Mouse (Mus musculus) spleen, adult 2 months (tissue): ENCODE measurements around the gene Cebpzos. TPM values are rescaled to one million over a fixed set of nuclear protein-coding genes. Genes with fewer than 3 reads are reported as not detected.

Experiments used
- DNase-seq, 2 experiments: peaks; one replicate each; pipeline versions ENCODE4 v3.0.0 to v3.0.0-alpha.2; 2012 to 2021; ENCODE audit warnings: low spot score in 2 of 2, low read depth in 1 of 2
- H3K27ac ChIP-seq: fragments of 200-500 bp; 2 replicates; pipeline ENCODE4 v1.5.1; 2012; ENCODE audit warnings: low read length, inconsistent platforms; ENCODE audit not compliant: insufficient read depth
- H3K27me3 ChIP-seq: fragments of 200-500 bp; 2 replicates; pipeline ENCODE4 v1.6.1; 2012; ENCODE audit warnings: mild to moderate bottlenecking, moderate library complexity, low read length, inconsistent platforms; ENCODE audit not compliant: control insufficient read depth, insufficient read depth
- H3K36me3 ChIP-seq: fragments of 200-500 bp; 2 replicates; pipeline ENCODE4 v1.6.1; 2012; ENCODE audit warnings: mild to moderate bottlenecking, low read length, inconsistent platforms; ENCODE audit not compliant: control insufficient read depth, insufficient read depth
- H3K4me1 ChIP-seq: fragments of 200-500 bp; 2 replicates; pipeline ENCODE4 v1.6.1; 2011; ENCODE audit warnings: inconsistent platforms; ENCODE audit not compliant: control insufficient read depth, insufficient read depth, insufficient read length
- H3K4me3 ChIP-seq: fragments of 200-500 bp; 2 replicates; pipeline ENCODE4 v1.5.1; 2011; ENCODE audit warnings: mild to moderate bottlenecking, inconsistent platforms; ENCODE audit not compliant: insufficient read depth, insufficient read length; ENCODE audit errors: extremely low read depth
- CTCF ChIP-seq: fragments of 200-500 bp; IDR thresholded peaks from 2 replicates; pipeline ENCODE4 v1.5.1; 2011; ENCODE audit warnings: mild to moderate bottlenecking, inconsistent platforms; ENCODE audit not compliant: insufficient read depth, insufficient read length, insufficient replicate concordance; ENCODE audit errors: extremely low read depth
- POLR2A ChIP-seq: fragments of 200-500 bp; IDR thresholded peaks from 2 replicates; pipeline ENCODE4 v1.6.1; 2011; ENCODE audit warnings: low read depth, low read length, inconsistent platforms
- WGBS: fragments of 180-500 bp; shearing (Covaris S2); methylation state at CpG from one replicate; pipeline ENCODE4 v1.1.7; 2018; 5-methylcytosine and 5-hydroxymethylcytosine counted together
- polyA plus RNA-seq: library from polyadenylated mRNA; depleted of rRNA; stranded (reverse); fragments of >200 nt; gene quantifications from 2 replicates; pipeline ENCODE4 v1.2.3, GENCODE M21; 2012

The Cebpzos gene
- polyA plus RNA-seq, 1 experiment: 2.4 TPM

- Histone ChIP-seq H3K36me3 (no peaks in the 10 kb centered on the region), H3K27ac (no peak overlapping the region), H3K27me3 (no peaks in the 10 kb centered on the region), H3K4me3 (no peak overlapping the region), H3K4me1 (no peaks in the 10 kb centered on the region)
- DNase-seq: no peak
- 88% methylated on average over 4 of the region's 4 CpGs for WGBS
- no peak for TF ChIP-seq POLR2A
- no peak for TF ChIP-seq CTCF
Measured at GRCm38 (mm10) chr17:78888554-78888953, 27.7 kb upstream of the Cebpzos start.

DNA sequence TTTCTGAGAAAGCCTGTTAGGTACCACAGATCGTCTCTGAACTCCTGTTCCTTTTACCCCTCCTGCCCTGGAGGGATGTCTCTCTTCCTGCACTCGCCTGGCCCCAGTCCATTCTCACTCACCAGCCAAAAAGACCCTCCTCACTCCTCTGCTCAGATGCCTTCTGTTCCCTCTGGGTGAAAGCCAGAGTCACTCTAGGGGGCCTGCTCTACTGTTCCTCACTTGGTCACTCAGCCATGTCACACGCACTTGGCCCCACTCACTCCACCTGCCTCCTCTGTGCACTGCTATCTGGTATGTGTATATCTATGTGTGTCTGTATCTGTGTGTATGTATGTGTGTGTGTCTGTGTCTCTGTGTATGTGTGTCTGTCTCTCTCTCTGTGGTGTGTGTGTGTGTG, 27.1 kb upstream of the Cebpzos start:
- no peak for DNase-seq
- TF ChIP-seq CTCF: no peak
- TF ChIP-seq POLR2A: no peak
- no peaks in the 10 kb centered on the region for H3K4me1 ChIP-seq
- WGBS: 59% methylated on average over 3 of the region's 3 CpGs
- H3K27me3 ChIP-seq: no peaks in the 10 kb centered on the region
- no peak overlapping the region for H3K4me3 ChIP-seq
- no peak overlapping the region for H3K27ac ChIP-seq
- no peaks in the 10 kb centered on the region for H3K36me3 ChIP-seq

GRCm38 (mm10) chr17:78891020-78891419, 25.3 kb upstream of the Cebpzos start:
- 75% methylated on average over 9 of the region's 9 CpGs for WGBS
- no peak for DNase-seq
- TF ChIP-seq CTCF: no peak
- no peak for TF ChIP-seq POLR2A
- H3K4me1 ChIP-seq: no peaks in the 10 kb centered on the region
- no peaks in the 10 kb centered on the region for H3K36me3 ChIP-seq
- no peak overlapping the region for H3K4me3 ChIP-seq
- H3K27me3 ChIP-seq: no peaks in the 10 kb centered on the region
- H3K27ac ChIP-seq: no peak overlapping the region

DNA sequence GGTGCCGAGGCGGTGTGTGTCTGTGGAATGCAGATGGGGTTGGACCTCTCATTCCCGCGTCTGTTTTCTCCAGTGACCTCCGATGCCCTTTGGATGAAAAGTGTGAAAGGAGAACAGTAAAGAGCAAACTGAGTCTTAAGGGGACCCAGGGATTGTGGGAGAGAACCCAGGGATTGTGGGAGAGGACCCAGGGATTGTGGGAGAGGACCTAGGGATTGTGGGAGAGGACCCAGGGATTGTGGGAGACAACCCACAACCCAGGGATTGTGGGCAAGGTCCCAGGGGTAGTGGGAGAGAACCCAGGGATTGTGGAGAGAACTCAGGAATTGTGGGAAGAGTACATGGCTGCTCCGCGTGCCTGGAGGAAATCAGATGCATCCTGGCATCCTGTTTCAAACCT, 21.3 kb upstream of the Cebpzos start:
- no peak overlapping the region for H3K27ac ChIP-seq
- 72% methylated on average over 7 of the region's 7 CpGs for WGBS
- H3K36me3 ChIP-seq: no peaks in the 10 kb centered on the region
- no peak overlapping the region for H3K4me3 ChIP-seq
- H3K27me3 ChIP-seq: no peaks in the 10 kb centered on the region
- no peak for DNase-seq
- H3K4me1 ChIP-seq: no peaks in the 10 kb centered on the region
- no peak for TF ChIP-seq CTCF
- TF ChIP-seq POLR2A: no peak

GRCm38 (mm10) chr17:78895394-78895793, 20.9 kb upstream of the Cebpzos start:
- DNase-seq: no peak
- Histone ChIP-seq H3K4me3 (no peak overlapping the region), H3K27ac (no peak overlapping the region), H3K4me1 (no peaks in the 10 kb centered on the region), H3K36me3 (no peaks in the 10 kb centered on the region), H3K27me3 (no peaks in the 10 kb centered on the region)
- 2% methylated on average over 8 of the region's 8 CpGs for WGBS
- TF ChIP-seq POLR2A (no peak), CTCF (peak; percentile 36; the same call in 1 of the 2 replicates)

DNA sequence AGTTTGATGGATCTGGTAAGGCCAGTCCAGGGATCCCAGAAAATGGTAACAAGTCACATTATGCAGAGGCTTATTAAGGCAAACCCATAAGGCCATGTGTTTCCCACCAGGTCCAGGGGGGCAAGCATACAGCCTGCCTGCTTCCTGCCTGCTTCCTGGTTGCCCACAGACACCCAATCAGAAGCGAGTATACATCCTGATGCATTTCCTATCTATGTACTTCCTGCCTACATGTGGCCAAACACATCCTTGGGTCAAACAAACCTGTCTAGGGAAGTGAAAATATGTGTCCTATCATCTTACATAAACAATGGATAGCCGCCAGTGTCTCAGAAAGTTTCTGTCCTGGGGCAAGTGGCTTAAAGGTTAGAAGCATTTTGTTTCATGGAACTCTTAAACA, 13.1 kb upstream of the Cebpzos start:
- WGBS: 81% methylated on average over 2 of the region's 2 CpGs
- H3K4me3 ChIP-seq: no peak overlapping the region
- TF ChIP-seq POLR2A (no peak), CTCF (no peak)

DNA sequence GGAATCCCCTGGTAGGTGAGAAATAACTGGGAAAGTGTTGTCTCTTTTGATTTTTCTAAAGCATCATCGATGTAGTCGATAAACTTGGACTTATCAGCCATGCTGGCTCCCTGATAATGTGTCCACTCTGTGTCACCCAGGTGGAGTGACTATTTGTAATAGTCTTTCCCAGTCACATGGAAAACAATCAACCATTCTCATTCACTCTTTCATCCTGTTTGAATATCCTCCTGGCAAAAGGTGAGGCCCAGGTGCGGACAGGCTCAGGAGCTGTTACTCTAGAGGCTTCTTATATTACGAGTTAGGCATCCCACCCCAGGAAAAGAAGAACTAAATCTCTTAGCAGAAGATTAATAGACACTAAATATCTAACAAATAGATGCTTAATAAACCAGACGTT, 9.4 kb upstream of the Cebpzos start, which contains the start of gene Sult6b1:
Gene Sult6b1, minus strand, starts transcription at position 101 of the 400 bp plus-strand sequence.
- TF ChIP-seq POLR2A (no peak), CTCF (no peak)
- Histone ChIP-seq H3K4me3 (no peak within 1 kb of the TSS), H3K4me1 (no peaks in the 10 kb centered on the region; the same call in 1 of the 2 replicates), H3K36me3 (no peaks in the 10 kb centered on the region), H3K27me3 (no peaks in the 10 kb centered on the region), H3K27ac (no peak within 1 kb of the TSS)
- no peak for DNase-seq
- WGBS: 87% methylated on average over 5 of the region's 5 CpGs

More for the DNA sequence above, 13.1 kb upstream of the Cebpzos start:
- no peak for DNase-seq
- H3K36me3 ChIP-seq: no peaks in the 10 kb centered on the region
- no peaks in the 10 kb centered on the region; the same call in 1 of the 2 replicates for H3K4me1 ChIP-seq
- no peak overlapping the region for H3K27ac ChIP-seq
- no peaks in the 10 kb centered on the region for H3K27me3 ChIP-seq
